Mouse (Mus musculus): ENCODE measurements around the gene Ttc26. TPM values are rescaled to one million over a fixed set of nuclear protein-coding genes. Genes with fewer than 3 reads are reported as not detected.
A peak's percentile ranks its signal among the peaks of the same experiment; 100 is the strongest.

Ttc26 gene
- total RNA-seq (2014; rRNA removed; ENCODE audit: low replicate concordance) (1.5 and 2.3 TPM in 2 replicates), polyA plus RNA-seq (2015; fragmentation: Nextera tagmentation; extraction: Ambion mirVana) (1.00 and 1.0 TPM in 2 replicates)

GRCm38 (mm10) chr6:38381129-38381771 is at the start of gene Ttc26:
Gene Ttc26, plus strand, starts transcription at chr6:38381469.
- Histone ChIP-seq H3K27ac (ENCODE audit: low read depth) (peak within 1 kb of the TSS; percentile 58; the same call in 1 of the 2 replicates), H3K9ac (replicated peaks; ENCODE audit: low read depth, low read length) (peak within 1 kb of the TSS; percentile 64), H3K36me3 (replicated peaks; ENCODE audit: control insufficient read depth, insufficient read depth, low read length) (no peaks in the 10 kb centered on the region; the same call in 1 of the 2 replicates), H3K27me3 (ENCODE audit: control insufficient read depth, insufficient read depth, low read length) (no peaks in the 10 kb centered on the region), H3K9me3 (replicated peaks; ENCODE audit: control insufficient read depth, low read length) (no peaks in the 10 kb centered on the region), H3K4me1 (ENCODE audit: control insufficient read depth, insufficient read depth) (peaks cover 10% of the 10 kb centered on the region; the same call in 1 of the 2 replicates), H3K4me2 (ENCODE audit: low read depth, low read length) (peak within 1 kb of the TSS; percentile 70), H3K4me3 (ENCODE audit: low read depth, low read length) (peak within 1 kb of the TSS; percentile 58)
- under 1% methylated on average over 26 of the region's 26 CpGs for WGBS
- DNase-seq (ENCODE audit: low spot score) = peak; percentile 78
- peak; percentile 90 for ATAC-seq (ENCODE audit: insufficient read depth, low read depth)
- TF ChIP-seq EP300 (IDR thresholded peaks at IDR 0.05; ENCODE audit: low read depth) (no peak), CTCF (IDR thresholded peaks at IDR 0.05; ENCODE audit: low read depth) (no peak)

- Histone ChIP-seq H3K9ac (replicated peaks; ENCODE audit: low read depth, low read length) (no peak overlapping the region), H3K9me3 (replicated peaks; ENCODE audit: control insufficient read depth, low read length) (no peaks in the 10 kb centered on the region), H3K4me3 (ENCODE audit: low read depth, low read length) (no peak overlapping the region), H3K27me3 (ENCODE audit: control insufficient read depth, insufficient read depth, low read length) (no peaks in the 10 kb centered on the region), H3K36me3 (replicated peaks; ENCODE audit: control insufficient read depth, insufficient read depth, low read length) (peaks cover 78% of the 10 kb centered on the region), H3K4me1 (ENCODE audit: control insufficient read depth, insufficient read depth) (no peaks in the 10 kb centered on the region), H3K4me2 (ENCODE audit: low read depth, low read length) (no peak overlapping the region), H3K27ac (ENCODE audit: low read depth) (no peak overlapping the region)
- ATAC-seq (ENCODE audit: insufficient read depth, low read depth) (no peak), DNase-seq (ENCODE audit: low spot score) (no peak)
- TF ChIP-seq CTCF (IDR thresholded peaks at IDR 0.05; ENCODE audit: low read depth) (no peak), EP300 (IDR thresholded peaks at IDR 0.05; ENCODE audit: low read depth) (no peak)
- 85% methylated on average over 6 of the region's 6 CpGs for WGBS
Measured at GRCm38 (mm10) chr6:38335264-38335663, 46.0 kb upstream of the Ttc26 start.

GRCm38 (mm10) chr6:38337166-38337705 is 44.0 kb upstream of the Ttc26 start:
- Histone ChIP-seq H3K4me2 (ENCODE audit: low read depth, low read length) (no peak overlapping the region), H3K4me1 (ENCODE audit: control insufficient read depth, insufficient read depth) (peaks cover 8% of the 10 kb centered on the region), H3K9ac (replicated peaks; ENCODE audit: low read depth, low read length) (no peak overlapping the region), H3K27me3 (ENCODE audit: control insufficient read depth, insufficient read depth, low read length) (no peaks in the 10 kb centered on the region), H3K36me3 (replicated peaks; ENCODE audit: control insufficient read depth, insufficient read depth, low read length) (peaks cover 62% of the 10 kb centered on the region), H3K9me3 (replicated peaks; ENCODE audit: control insufficient read depth, low read length) (no peaks in the 10 kb centered on the region), H3K27ac (ENCODE audit: low read depth) (no peak overlapping the region), H3K4me3 (ENCODE audit: low read depth, low read length) (no peak overlapping the region)
- 85% methylated on average over 4 of the region's 4 CpGs for WGBS
- no peak for TF ChIP-seq EP300 (IDR thresholded peaks at IDR 0.05; ENCODE audit: low read depth)
- no peak for TF ChIP-seq CTCF (IDR thresholded peaks at IDR 0.05; ENCODE audit: low read depth)
- ATAC-seq (ENCODE audit: insufficient read depth, low read depth) (no peak), DNase-seq (ENCODE audit: low spot score) (no peak)

- Histone ChIP-seq H3K4me3 (ENCODE audit: low read depth, low read length) (no peak overlapping the region), H3K27me3 (ENCODE audit: control insufficient read depth, insufficient read depth, low read length) (no peaks in the 10 kb centered on the region), H3K9me3 (replicated peaks; ENCODE audit: control insufficient read depth, low read length) (no peaks in the 10 kb centered on the region), H3K9ac (replicated peaks; ENCODE audit: low read depth, low read length) (no peak overlapping the region), H3K4me1 (ENCODE audit: control insufficient read depth, insufficient read depth) (peaks cover 14% of the 10 kb centered on the region), H3K4me2 (ENCODE audit: low read depth, low read length) (no peak overlapping the region), H3K27ac (ENCODE audit: low read depth) (no peak overlapping the region), H3K36me3 (replicated peaks; ENCODE audit: control insufficient read depth, insufficient read depth, low read length) (peaks cover 55% of the 10 kb centered on the region)
- WGBS = 70% methylated on average over 6 of the region's 6 CpGs
- ATAC-seq (ENCODE audit: insufficient read depth, low read depth) (no peak), DNase-seq (ENCODE audit: low spot score) (no peak)
- TF ChIP-seq EP300 (IDR thresholded peaks at IDR 0.05; ENCODE audit: low read depth) (no peak), CTCF (IDR thresholded peaks at IDR 0.05; ENCODE audit: low read depth) (no peak)
Measured at GRCm38 (mm10) chr6:38337951-38338350, 43.3 kb upstream of the Ttc26 start.

DNA sequence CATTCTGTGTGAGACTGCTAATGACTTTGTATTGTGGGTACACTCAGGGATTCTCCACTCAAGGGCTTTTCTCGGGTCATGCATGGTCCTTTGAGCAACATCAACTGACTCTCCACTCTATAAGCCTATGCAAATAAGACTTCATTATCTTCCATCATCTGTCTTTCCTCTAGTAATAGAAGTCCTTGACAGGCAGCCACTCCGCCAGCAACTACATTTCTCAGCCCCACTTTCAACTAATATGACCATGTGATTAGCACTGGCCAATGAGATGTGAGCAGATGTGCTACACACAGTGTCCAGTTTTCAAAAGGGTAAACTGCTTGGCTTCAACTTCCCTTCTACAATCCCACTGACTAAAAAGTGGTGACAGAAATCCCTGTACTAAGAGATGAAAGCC is 42.2 kb upstream of the Ttc26 start:
- Histone ChIP-seq H3K4me3 (ENCODE audit: low read depth, low read length) (no peak overlapping the region), H3K9me3 (replicated peaks; ENCODE audit: control insufficient read depth, low read length) (no peaks in the 10 kb centered on the region), H3K4me1 (ENCODE audit: control insufficient read depth, insufficient read depth) (peaks cover 21% of the 10 kb centered on the region), H3K36me3 (replicated peaks; ENCODE audit: control insufficient read depth, insufficient read depth, low read length) (peaks cover 49% of the 10 kb centered on the region), H3K27me3 (ENCODE audit: control insufficient read depth, insufficient read depth, low read length) (no peaks in the 10 kb centered on the region), H3K4me2 (ENCODE audit: low read depth, low read length) (no peak overlapping the region), H3K27ac (ENCODE audit: low read depth) (no peak overlapping the region), H3K9ac (replicated peaks; ENCODE audit: low read depth, low read length) (no peak overlapping the region)
- DNase-seq (ENCODE audit: low spot score) (no peak), ATAC-seq (ENCODE audit: insufficient read depth, low read depth) (no peak)
- no peak for TF ChIP-seq EP300 (IDR thresholded peaks at IDR 0.05; ENCODE audit: low read depth)
- no peak for TF ChIP-seq CTCF (IDR thresholded peaks at IDR 0.05; ENCODE audit: low read depth)
- 67% methylated on average over 2 of the region's 2 CpGs for WGBS

All from heart, postnatal 0 days (tissue).